ENCODE assay signal across 10 mouse cellular contexts in genomic region chr8:71719218-71719617, GRCm38 (mm10). TPM values are rescaled to one million over a fixed set of nuclear protein-coding genes. Genes with fewer than 3 reads are reported as not detected.
A peak's percentile ranks its signal among the peaks of the same experiment; 100 is the strongest.
DNase-seq lines count a peak whose midpoint lies in the region; ATAC-seq lines count a peak whose summit lies in the region.
"Had no signal": no experiment of that assay in that cellular context is flagged by ENCODE, and none has a peak within 500 bp of the region (broad histone marks: within the 10 kb centered on the region; RNA-seq: fewer than 3 reads in every experiment).

No protein-coding gene starts in this region.

- H3K4me1 ChIP-seq in hindbrain, embryonic 12.5 days: peaks cover 50% of the 10 kb centered on the region
- H3K4me1 ChIP-seq in neural tube, embryonic 14.5 days (ENCODE audit: control insufficient read depth, insufficient read depth, low read length): peaks cover 39% of the 10 kb centered on the region

- peaks cover 18% of the 10 kb centered on the region for H3K36me3 ChIP-seq in hindbrain, embryonic 12.5 days
- H3K36me3 ChIP-seq in neural tube, embryonic 14.5 days (ENCODE audit: control insufficient read depth, insufficient read depth, low read length): peaks cover 21% of the 10 kb centered on the region
- H3K36me3 ChIP-seq: lung, embryonic 15.5 days had no signal

- no peak overlapping the region for H3K4me2 ChIP-seq in hindbrain, embryonic 12.5 days (replicated peaks)
- no peak overlapping the region for H3K4me2 ChIP-seq in neural tube, embryonic 14.5 days (ENCODE audit: low read depth, low read length)
- H3K4me2 ChIP-seq: lung, embryonic 15.5 days had no signal

- no peak overlapping the region for H3K9ac ChIP-seq in hindbrain, embryonic 12.5 days
- H3K9ac ChIP-seq in neural tube, embryonic 14.5 days (replicated peaks; ENCODE audit: low read depth, low read length): no peak overlapping the region
- H3K9ac ChIP-seq: lung, embryonic 15.5 days had no signal

- 55% methylated on average over 4 of the region's 4 CpGs for WGBS in hindbrain, embryonic 12.5 days
- WGBS in neural tube, embryonic 14.5 days: 22% methylated on average over 4 of the region's 4 CpGs

- no peak overlapping the region for H3K4me3 ChIP-seq in hindbrain, embryonic 12.5 days
- H3K4me3 ChIP-seq in neural tube, embryonic 14.5 days (ENCODE audit: low read depth, low read length): no peak overlapping the region
- H3K4me3 ChIP-seq: lung, embryonic 15.5 days had no signal

- peak; percentile 9; the same call in 1 of the 2 replicates for ATAC-seq in hindbrain, embryonic 12.5 days (ENCODE audit: low FRiP score)
- peak; percentile 46 for ATAC-seq in neural tube, embryonic 14.5 days (ENCODE audit: low read depth)

- H3K9me3 ChIP-seq in hindbrain, embryonic 12.5 days (replicated peaks): no peaks in the 10 kb centered on the region
- H3K9me3 ChIP-seq in neural tube, embryonic 14.5 days (ENCODE audit: control insufficient read depth, low read length): no peaks in the 10 kb centered on the region
- H3K9me3 ChIP-seq: lung, embryonic 15.5 days had no signal

- DNase-seq in layer of hippocampus, adult 11-12 months (ENCODE audit: low spot score): peak; percentile 69
- DNase-seq in layer of hippocampus, adult 9-10 months (ENCODE audit: low spot score): no peak
- DNase-seq in cerebellum, postnatal 10 days: peak; percentile 83 to 91
- no peak for DNase-seq in frontal cortex, postnatal 36 days (ENCODE audit: low spot score in 2 of 2)
- no peak for DNase-seq in kidney, adult 8-10 months
- no peak for DNase-seq in ovary, postnatal 36 days (ENCODE audit: low spot score)

- H3K27ac ChIP-seq in hindbrain, embryonic 12.5 days: peak overlapping the region; percentile 60
- peak overlapping the region; percentile 52 for H3K27ac ChIP-seq in neural tube, embryonic 14.5 days (ENCODE audit: low read depth, low read length)
- H3K27ac ChIP-seq: kidney, postnatal 0 days; lung, embryonic 15.5 days had no signal

- H3K27me3 ChIP-seq in hindbrain, embryonic 12.5 days: peaks cover 4% of the 10 kb centered on the region; the same call in 1 of the 2 replicates
- H3K27me3 ChIP-seq in neural tube, embryonic 14.5 days (ENCODE audit: control insufficient read depth, insufficient read depth, low read length): no peaks in the 10 kb centered on the region

RNA-seq across cellular contexts. Expression of gene Fcho1, which starts 6.3 kb away (rescaled TPM):
- polyA plus RNA-seq in hindbrain, embryonic 12.5 days (2016; fragmentation: Nextera tagmentation; extraction: Ambion mirVana): 38.4 and 39.4 TPM in 2 replicates
- polyA plus RNA-seq in neural tube, embryonic 14.5 days (2014; fragmentation: Nextera tagmentation; extraction: Ambion mirVana): 49.1 and 62.7 TPM in 2 replicates

RNA-seq across cellular contexts. Expression of gene B3gnt3, which starts 17.6 kb away (rescaled TPM):
- polyA plus RNA-seq in hindbrain, embryonic 12.5 days (2016; fragmentation: Nextera tagmentation; extraction: Ambion mirVana): 0.59 and 0.86 TPM in 2 replicates
- 0.11 and 0.53 TPM in 2 replicates for polyA plus RNA-seq in neural tube, embryonic 14.5 days (2014; fragmentation: Nextera tagmentation; extraction: Ambion mirVana)

RNA-seq across cellular contexts. Expression of gene Insl3, which starts 30.2 kb away (rescaled TPM):
- 0.69 TPM in 1 of 2 replicates, not detected in the other for polyA plus RNA-seq in hindbrain, embryonic 12.5 days (2016; fragmentation: Nextera tagmentation; extraction: Ambion mirVana)
- 0.55 and 1.0 TPM in 2 replicates for polyA plus RNA-seq in neural tube, embryonic 14.5 days (2014; fragmentation: Nextera tagmentation; extraction: Ambion mirVana)

RNA-seq across cellular contexts. Expression of gene Jak3, which starts 43.1 kb away (rescaled TPM):
- 3.7 and 3.8 TPM in 2 replicates for polyA plus RNA-seq in hindbrain, embryonic 12.5 days (2016; fragmentation: Nextera tagmentation; extraction: Ambion mirVana)
- polyA plus RNA-seq in neural tube, embryonic 14.5 days (2014; fragmentation: Nextera tagmentation; extraction: Ambion mirVana): 2.8 and 4.1 TPM in 2 replicates

RNA-seq across cellular contexts. Expression of gene Unc13a, which starts 47.7 kb away (rescaled TPM):
- 13.9 and 16.1 TPM in 2 replicates for polyA plus RNA-seq in hindbrain, embryonic 12.5 days (2016; fragmentation: Nextera tagmentation; extraction: Ambion mirVana)
- 17.8 and 20.6 TPM in 2 replicates for polyA plus RNA-seq in neural tube, embryonic 14.5 days (2014; fragmentation: Nextera tagmentation; extraction: Ambion mirVana)

Comparison
In these comparisons a context has a peak if more than half of its experiments do, and no peak if none do; other contexts are left out.
1. DNase-seq: peak in layer of hippocampus, adult 11-12 months (single experiment) and cerebellum, postnatal 10 days (2 of 2); none in layer of hippocampus, adult 9-10 months (single experiment), frontal cortex, postnatal 36 days (0 of 2), kidney, adult 8-10 months (0 of 2) and ovary, postnatal 36 days (single experiment).